Mouse (Mus musculus) frontal cortex, adult 2 months (tissue): ENCODE results near the gene Cpne9. TPM values are rescaled to one million over a fixed set of nuclear protein-coding genes. Genes with fewer than 3 reads are reported as not detected.
A peak's percentile ranks its signal among the peaks of the same experiment; 100 is the strongest.

Experiments
- DNase-seq, 2 experiments: peaks; one replicate each; pipeline ENCODE4 v3.0.0; 2022; ENCODE audit warnings: low spot score in 1 of 2; ENCODE audit errors: extremely low spot score in 1 of 2
- polyA plus RNA-seq: library from polyadenylated mRNA; depleted of rRNA; stranded (reverse); fragments of >200 nt; gene quantifications from 2 replicates; pipeline ENCODE4 v1.2.3, GENCODE M21; 2012; rRNA removed

Gene Cpne9
- polyA plus RNA-seq, 1 experiment: 70.1 TPM

DNA sequence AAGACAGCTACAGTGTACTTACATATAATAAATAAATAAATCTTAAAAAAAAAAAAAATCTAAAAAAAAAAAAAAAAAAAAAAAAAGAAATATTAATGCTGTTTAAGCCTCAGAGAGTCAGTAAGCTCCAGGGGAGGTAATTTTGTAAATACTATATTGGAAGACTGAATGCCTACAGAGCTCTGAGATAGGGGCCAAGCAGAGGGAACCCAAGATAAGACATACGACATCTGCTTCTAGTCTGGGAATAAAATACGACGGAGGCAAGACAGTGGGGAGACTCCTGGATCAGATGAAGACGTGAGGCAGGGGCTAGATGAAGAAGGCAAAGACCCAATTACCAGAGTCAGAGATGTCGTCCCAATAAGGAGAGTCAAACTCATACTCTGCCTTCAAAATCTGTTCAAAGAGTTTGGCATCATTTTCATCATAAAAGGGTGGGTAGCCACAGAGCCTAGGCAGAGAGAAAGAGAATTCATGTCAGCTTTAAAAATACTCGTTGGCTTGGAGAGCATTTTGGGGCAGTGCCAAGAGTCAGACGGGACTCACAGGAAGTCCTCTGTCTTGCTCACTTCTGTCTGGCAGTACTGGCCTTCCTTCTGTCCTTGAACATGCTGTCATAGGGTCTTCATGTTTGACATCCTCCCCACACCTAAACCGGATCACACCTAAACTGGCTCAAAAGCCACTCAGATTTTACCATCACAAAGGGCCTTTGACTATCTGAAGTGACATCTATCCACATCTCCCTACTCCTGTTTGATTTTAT, 54.9 kb downstream of the Cpne9 start:
- no peak for DNase-seq

DNA sequence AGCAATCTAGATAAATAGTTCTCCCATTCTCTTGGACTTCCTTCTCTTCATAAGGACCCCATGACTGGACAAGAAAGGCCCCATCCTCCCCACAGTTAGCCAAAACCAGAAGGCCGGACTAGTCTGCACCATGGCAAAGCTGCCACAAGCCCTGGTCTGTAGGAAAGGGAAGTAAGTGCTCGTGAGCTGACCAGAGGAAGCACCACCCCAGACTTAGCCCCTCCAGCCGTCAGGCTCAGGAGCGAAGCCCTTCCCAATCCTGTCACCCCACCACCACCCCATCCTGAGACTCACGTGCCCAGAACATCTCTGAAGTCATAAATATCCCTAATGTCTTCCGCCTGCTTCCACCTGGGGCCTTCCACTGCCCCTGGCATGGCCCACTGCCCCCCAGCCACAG, 59.5 kb downstream of the Cpne9 start:
- DNase-seq: no peak

DNA sequence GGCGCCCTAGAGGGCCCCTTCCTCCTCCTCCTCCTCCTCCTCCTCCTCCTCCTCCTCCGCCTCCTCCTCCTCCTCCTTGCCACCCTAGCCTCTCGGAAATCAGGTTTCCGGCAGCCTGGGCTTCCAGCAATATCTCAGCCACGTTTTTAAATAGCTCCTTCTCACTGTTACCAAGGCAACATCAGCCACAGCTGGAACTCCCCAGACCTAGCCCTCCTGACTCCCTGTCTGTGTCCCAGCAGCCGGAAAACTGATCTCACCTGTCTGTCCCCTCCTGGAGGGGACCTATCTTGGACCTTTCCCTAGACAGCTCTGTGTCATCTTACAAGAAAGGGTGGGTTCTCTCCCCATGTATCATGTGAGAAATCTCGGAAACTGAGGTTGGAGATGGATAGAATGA, 60.2 kb downstream of the Cpne9 start:
- DNase-seq: peak in 1 of 2 experiments; percentile 53

DNA sequence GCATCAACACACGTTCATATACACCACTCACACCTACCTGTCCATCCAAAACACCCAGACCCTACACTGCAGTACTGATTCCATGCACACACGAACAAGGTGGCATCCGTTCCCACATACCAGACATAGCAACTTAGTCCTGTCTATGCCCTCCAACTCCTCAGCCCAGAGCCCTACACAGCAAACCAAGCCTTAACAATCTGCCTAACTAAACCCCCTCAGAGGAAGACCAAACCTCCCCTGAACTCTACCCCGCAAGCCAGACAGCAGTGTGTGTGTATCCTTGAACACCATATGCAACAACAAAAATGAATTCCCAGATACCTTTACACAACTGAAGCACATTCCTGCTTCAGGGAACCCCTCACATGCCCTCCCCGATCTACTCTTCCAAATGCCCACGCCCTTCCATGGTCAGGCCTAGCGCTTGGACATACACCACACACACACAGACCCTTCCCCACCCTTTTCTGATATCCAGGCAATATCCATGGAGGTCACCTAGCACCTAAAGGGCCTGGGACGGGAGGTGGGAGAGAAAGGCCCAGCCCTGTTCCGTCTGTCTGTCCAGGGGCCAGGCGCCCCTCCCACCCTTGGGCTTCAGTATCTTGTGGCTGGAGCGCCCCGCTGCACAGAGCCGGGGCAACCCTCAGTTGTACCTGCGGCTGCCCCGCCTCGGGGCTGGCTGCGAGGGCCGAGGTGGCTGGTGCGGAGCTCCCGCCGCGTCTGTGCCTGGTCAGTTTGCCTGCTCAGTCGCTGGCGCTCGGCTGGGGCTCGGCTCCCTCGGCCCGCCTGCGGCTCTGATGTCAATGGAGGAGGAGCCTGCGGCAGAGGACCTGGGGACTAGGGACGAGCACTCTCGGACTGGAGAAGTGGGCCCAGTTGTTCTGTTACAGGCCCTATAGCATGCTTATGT, 61.3 kb downstream of the Cpne9 start, which contains the start of gene Camk1:
Gene Camk1 (minus strand): TSS at position 808 of the 916 bp plus-strand sequence.
- DNase-seq: peak; percentile 46 to 79

DNA sequence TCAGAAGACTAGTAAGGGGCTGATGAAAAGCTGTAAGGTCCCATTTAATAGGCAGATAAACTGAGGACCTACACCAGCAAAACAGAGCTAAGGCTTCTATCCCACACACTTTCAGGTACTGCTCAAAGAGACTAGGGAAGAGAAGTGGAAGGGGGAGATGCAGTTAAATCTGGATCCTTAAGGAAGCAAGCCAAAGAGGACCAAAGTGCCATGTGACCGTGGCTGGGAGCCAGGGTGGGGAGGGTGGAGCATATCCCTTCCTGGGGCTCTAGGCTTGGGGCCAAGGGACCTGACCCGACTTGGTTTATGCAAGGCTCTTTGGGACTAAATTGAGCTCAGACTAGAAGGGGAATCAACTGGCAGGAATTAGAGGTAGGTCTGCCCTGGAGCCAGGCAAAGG, 62.2 kb downstream of the Cpne9 start:
- peak in 1 of 2 experiments; percentile 41 for DNase-seq

DNA sequence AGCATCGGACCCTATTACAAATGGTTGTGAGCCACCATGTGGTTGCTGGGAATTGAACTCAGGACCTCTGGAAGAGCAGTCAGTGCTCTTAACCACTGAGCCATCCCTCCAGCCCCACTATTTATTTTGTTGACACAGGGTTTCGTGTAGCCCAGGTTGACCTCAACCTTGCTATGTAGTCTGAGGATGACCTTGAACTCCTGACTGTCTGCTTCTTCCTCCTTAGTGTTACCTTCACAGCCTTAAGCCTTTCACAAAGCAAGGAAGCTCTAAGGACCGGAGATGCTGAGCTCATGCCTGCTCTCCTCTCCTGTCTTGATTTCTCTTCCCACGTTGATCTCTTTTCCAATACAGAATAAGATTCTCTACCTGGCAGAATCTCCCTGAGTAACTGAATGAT, 64.8 kb downstream of the Cpne9 start:
- no peak for DNase-seq

DNA sequence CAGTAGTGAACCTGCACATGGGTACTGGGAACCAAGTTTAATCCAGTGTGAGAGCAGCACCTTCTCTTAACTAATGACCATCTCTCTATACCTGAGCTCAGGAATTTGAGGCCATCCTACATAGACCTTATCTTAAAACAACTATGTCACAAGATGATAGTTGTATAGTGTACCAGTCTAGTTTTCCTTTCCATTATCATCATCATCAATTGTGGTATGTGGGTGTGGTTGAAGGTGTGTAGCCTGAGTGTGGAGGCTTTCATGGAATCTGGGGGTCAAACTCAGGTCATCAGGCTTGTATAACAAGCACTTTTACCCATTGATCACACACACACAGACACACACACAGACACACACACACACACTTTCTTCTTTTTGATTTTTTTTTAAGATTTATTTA, 68.4 kb downstream of the Cpne9 start:
- DNase-seq: no peak

DNA sequence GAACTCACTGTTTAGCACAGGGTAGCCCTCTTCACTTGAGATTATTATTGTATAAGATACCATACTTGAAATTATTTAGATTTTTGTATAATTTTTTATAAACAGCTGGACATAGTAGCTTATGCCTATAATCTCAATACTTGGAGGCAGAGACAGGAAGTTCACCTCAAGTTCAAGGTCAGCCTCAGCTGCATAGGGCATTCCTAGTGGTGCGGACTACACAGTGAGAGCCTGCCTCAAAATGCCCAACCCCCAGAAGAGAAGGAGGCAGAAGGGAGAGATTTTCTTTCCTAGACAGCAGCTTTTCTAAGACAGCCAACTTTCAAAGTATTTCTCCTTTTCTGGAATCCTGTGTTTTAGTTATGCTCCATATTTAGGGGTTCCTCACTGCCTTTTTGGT, 69.1 kb downstream of the Cpne9 start:
- DNase-seq: no peak

DNA sequence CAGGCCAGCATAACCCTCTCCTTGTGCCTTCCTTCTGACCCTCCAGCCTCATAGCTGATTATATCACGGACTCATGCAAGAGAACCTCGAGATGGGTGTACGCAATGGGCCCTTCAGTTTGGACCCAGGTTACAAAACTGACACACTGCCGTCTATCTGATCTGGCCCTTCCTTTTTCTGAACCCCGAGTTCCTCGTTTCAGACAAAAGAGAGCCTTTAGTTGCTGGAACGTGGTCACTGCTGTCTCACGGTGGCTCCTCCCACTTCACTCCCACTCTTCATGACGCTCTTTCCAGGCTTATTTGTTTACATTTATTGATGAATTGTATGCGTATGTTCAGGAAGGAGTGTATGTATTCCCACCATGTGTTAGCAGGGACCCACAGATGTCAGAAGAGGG, 69.5 kb downstream of the Cpne9 start:
- DNase-seq: no peak

DNA sequence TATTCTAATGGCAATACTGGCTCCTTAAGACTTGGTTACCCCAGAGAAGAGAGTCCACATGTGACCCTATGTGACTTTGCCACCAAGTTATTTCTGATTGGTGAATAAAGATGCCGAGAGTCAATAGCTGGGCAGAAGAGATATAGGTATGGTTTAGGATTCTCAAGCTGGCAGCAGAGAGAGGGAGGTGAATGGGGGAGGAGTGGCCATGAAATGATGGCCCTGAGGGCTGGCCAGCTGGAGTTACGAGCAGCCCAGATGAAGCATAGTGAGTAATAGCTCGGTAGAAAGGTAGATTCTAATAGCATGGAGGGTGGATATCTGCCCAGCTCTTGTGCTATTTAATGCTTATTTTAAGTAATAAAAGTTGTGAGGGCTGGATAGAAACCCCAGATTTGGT, 70.7 kb downstream of the Cpne9 start:
- no peak for DNase-seq

DNA sequence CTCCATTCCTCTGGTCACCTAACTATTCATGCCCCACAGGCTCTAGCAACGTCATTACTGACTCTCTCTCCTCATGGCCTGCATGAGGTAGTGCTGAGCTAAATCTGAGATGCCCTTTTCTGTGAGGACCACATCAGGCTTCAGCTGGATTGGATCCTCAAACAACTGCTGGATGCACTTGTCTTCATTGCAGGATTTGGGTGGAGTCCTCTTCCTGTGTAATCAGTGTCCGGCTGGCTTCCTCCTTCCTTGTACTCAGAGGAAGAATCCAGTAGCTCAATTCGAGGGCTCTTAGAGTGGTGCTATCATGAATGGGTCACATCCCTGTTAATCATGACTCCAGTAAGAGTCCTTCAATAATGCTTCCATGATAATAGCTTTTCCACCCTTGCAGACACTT, 71.6 kb downstream of the Cpne9 start:
- no peak for DNase-seq

Other genes with a start within 250 kb of the Cpne9 start
- 18.4 and 21.3 TPM in 2 replicates for gene Thumpd3, start 236.1 kb upstream of the Cpne9 start, polyA plus RNA-seq
- 54.5 and 62.1 TPM in 2 replicates for gene Setd5, start 204.9 kb upstream of the Cpne9 start, polyA plus RNA-seq
- 67.0 and 68.5 TPM in 2 replicates for gene Lhfpl4, start 86.9 kb upstream of the Cpne9 start, polyA plus RNA-seq
- gene Mtmr14, start 44.5 kb upstream of the Cpne9 start, polyA plus RNA-seq: 21.7 and 23.9 TPM in 2 replicates
- gene Brpf1, start 24.8 kb downstream of the Cpne9 start, polyA plus RNA-seq: 24.8 and 27.3 TPM in 2 replicates
- 10.4 and 11.8 TPM in 2 replicates for gene Ogg1, start 44.7 kb downstream of the Cpne9 start, polyA plus RNA-seq
- gene Camk1, start 61.7 kb downstream of the Cpne9 start, polyA plus RNA-seq: 151 and 173 TPM in 2 replicates
- 54.4 and 61.7 TPM in 2 replicates for gene Tada3, start 95.6 kb downstream of the Cpne9 start, polyA plus RNA-seq
- 157 and 168 TPM in 2 replicates for gene Arpc4, start 95.8 kb downstream of the Cpne9 start, polyA plus RNA-seq
- gene Ttll3, start 107.0 kb downstream of the Cpne9 start, polyA plus RNA-seq: 22.1 and 22.6 TPM in 2 replicates
- 30.1 and 37.7 TPM in 2 replicates for gene Rpusd3, start 137.0 kb downstream of the Cpne9 start, polyA plus RNA-seq
- gene Cidec, start 153.5 kb downstream of the Cpne9 start, polyA plus RNA-seq: 0.18 and 0.29 TPM in 2 replicates
- gene Jagn1, start 160.3 kb downstream of the Cpne9 start, polyA plus RNA-seq: 52.3 and 55.4 TPM in 2 replicates
- gene Il17re, start 176.2 kb downstream of the Cpne9 start, polyA plus RNA-seq: 0.27 and 0.36 TPM in 2 replicates
- gene Il17rc, start 189.1 kb downstream of the Cpne9 start, polyA plus RNA-seq: 6.6 and 7.4 TPM in 2 replicates
- 64.3 and 65.2 TPM in 2 replicates for gene Creld1, start 201.0 kb downstream of the Cpne9 start, polyA plus RNA-seq
- gene Prrt3, start 219.6 kb downstream of the Cpne9 start, polyA plus RNA-seq: 30.2 and 31.0 TPM in 2 replicates
- 82.0 and 83.3 TPM in 2 replicates for gene Emc3, start 249.3 kb downstream of the Cpne9 start, polyA plus RNA-seq
- gene Fancd2, start 249.4 kb downstream of the Cpne9 start, polyA plus RNA-seq: 3.0 and 4.3 TPM in 2 replicates